Mouse (Mus musculus): Measurements from ENCODE around the gene Ccdc34.

The Ccdc34 gene

GRCm38 (mm10) chr2:110004668-110005067 lies 12.9 kb upstream of the Ccdc34 start:
- DNase-seq, result no peak

- DNase-seq, result peak; percentile 53
Observed at GRCm38 (mm10) chr2:110005164-110005563, 12.5 kb upstream of the Ccdc34 start.

- no peak for DNase-seq
Observed at GRCm38 (mm10) chr2:110005596-110006239, 11.9 kb upstream of the Ccdc34 start.

GRCm38 (mm10) chr2:110007423-110008267 lies 10.0 kb upstream of the Ccdc34 start:
- no peak for DNase-seq

GRCm38 (mm10) chr2:110009449-110009848 lies 8.2 kb upstream of the Ccdc34 start:
- DNase-seq, result no peak

GRCm38 (mm10) chr2:110012184-110012725 lies 5.4 kb upstream of the Ccdc34 start:
- no peak for DNase-seq

GRCm38 (mm10) chr2:110017087-110017486 lies 530 bp upstream of the Ccdc34 start:
- no peak for DNase-seq

- no peak for DNase-seq
Observed at GRCm38 (mm10) chr2:110019656-110020055, 2.0 kb downstream of the Ccdc34 start.

- no peak for DNase-seq
Observed at GRCm38 (mm10) chr2:110020430-110020829, 2.8 kb downstream of the Ccdc34 start.

GRCm38 (mm10) chr2:110036265-110036664 lies 18.6 kb downstream of the Ccdc34 start:
- no peak for DNase-seq

- DNase-seq, result no peak
Observed at GRCm38 (mm10) chr2:110036665-110037064, 19.0 kb downstream of the Ccdc34 start.

- no peak for DNase-seq
Observed at GRCm38 (mm10) chr2:110037221-110037620, 19.6 kb downstream of the Ccdc34 start.

- no peak for DNase-seq
Observed at GRCm38 (mm10) chr2:110038341-110038740, 20.7 kb downstream of the Ccdc34 start.

- no peak for DNase-seq
Observed at GRCm38 (mm10) chr2:110042861-110043760, 25.5 kb downstream of the Ccdc34 start.

- no peak for DNase-seq
Observed at GRCm38 (mm10) chr2:110058424-110058823, 40.8 kb downstream of the Ccdc34 start.

- no peak for DNase-seq
Observed at GRCm38 (mm10) chr2:110063131-110063530, 45.5 kb downstream of the Ccdc34 start.

- DNase-seq, result no peak
Observed at GRCm38 (mm10) chr2:110068916-110069315, 51.3 kb downstream of the Ccdc34 start.

- DNase-seq, result no peak
Observed at GRCm38 (mm10) chr2:110073023-110073422, 55.4 kb downstream of the Ccdc34 start.

GRCm38 (mm10) chr2:110074646-110075452 lies 57.2 kb downstream of the Ccdc34 start:
- DNase-seq, result no peak

GRCm38 (mm10) chr2:110077240-110077639 lies 59.6 kb downstream of the Ccdc34 start:
- DNase-seq, result no peak

- DNase-seq, result no peak
Observed at GRCm38 (mm10) chr2:110077655-110078054, 60.0 kb downstream of the Ccdc34 start.

- DNase-seq, result no peak
Observed at GRCm38 (mm10) chr2:110080532-110080931, 62.9 kb downstream of the Ccdc34 start.
